In the genomic region with DNA sequence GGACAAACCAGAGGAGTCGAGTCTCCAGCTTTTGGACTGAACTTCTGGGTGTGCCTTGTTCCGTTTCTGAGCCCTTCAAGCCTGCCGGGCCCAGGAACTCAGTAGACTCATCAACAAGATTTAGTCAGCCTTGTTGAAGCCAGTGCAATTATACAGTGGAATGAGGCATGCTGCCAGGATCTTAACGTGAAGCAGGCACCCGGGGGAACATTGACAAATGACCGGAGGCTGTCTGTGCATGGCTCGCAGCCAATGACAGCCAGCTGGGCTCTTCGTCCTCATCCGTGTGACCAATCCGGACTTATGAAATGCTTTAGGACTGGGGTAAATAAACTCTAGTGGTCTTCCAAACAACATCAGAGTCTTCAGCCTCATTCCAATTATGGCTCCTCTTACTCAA, we compare ENCODE assay signal across 8 mouse cellular contexts. TPM values are rescaled to one million over a fixed set of nuclear protein-coding genes. Genes with fewer than 3 reads are reported as not detected.
A peak's percentile ranks its signal among the peaks of the same experiment; 100 is the strongest.
DNase-seq lines count a peak whose midpoint lies in the region; ATAC-seq lines count a peak whose summit lies in the region.
"Had no signal": no experiment of that assay in that cellular context is flagged by ENCODE, and none has a peak within 500 bp of the region (broad histone marks: within the 10 kb centered on the region; RNA-seq: fewer than 3 reads in every experiment).

No protein-coding gene starts in this region.

- ATAC-seq in intestine, embryonic 15.5 days = peak; percentile 91
- peak; percentile 58; the same call in 1 of the 2 replicates for ATAC-seq in liver, embryonic 16.5 days (ENCODE audit: low read depth)

- H3K4me2 ChIP-seq in intestine, embryonic 15.5 days (replicated peaks) = no peak overlapping the region
- H3K4me2 ChIP-seq in liver, embryonic 16.5 days (ENCODE audit: low read depth, low read length) = no peak overlapping the region

- H3K36me3 ChIP-seq in intestine, embryonic 15.5 days = no peaks in the 10 kb centered on the region
- H3K36me3 ChIP-seq in liver, embryonic 16.5 days (ENCODE audit: control insufficient read depth, insufficient read depth) = no peaks in the 10 kb centered on the region

- DNase-seq in 3134 (ENCODE audit: extremely low read depth, insufficient read length, low spot score) = peak; percentile 14
- DNase-seq in 3T3-L1 (ENCODE audit: low read depth, low spot score) = peak; percentile 54
- DNase-seq in gastrocnemius, postnatal 10 days = peak; percentile 77
- DNase-seq in right cerebral cortex, adult 2 months (ENCODE audit: low spot score in 2 of 2) = peak; percentile 20 to 31
- no peak for DNase-seq in cerebellum, adult 8-10 months

- no peak overlapping the region for H3K27ac ChIP-seq in intestine, embryonic 15.5 days
- H3K27ac ChIP-seq in liver, embryonic 16.5 days (ENCODE audit: low read length) = no peak overlapping the region
- H3K27ac ChIP-seq: left cerebral cortex, adult 2 months had no signal

- H3K4me1 ChIP-seq in intestine, embryonic 15.5 days (replicated peaks) = 0 out of 2 replicates have a peak, but pooled peaks cover 8% of the 10 kb centered on the region
- no peaks in the 10 kb centered on the region for H3K4me1 ChIP-seq in liver, embryonic 16.5 days (ENCODE audit: control insufficient read depth, low read depth, low read length)

- H3K27me3 ChIP-seq in intestine, embryonic 15.5 days (replicated peaks) = no peaks in the 10 kb centered on the region
- H3K27me3 ChIP-seq in liver, embryonic 16.5 days (ENCODE audit: control insufficient read depth, insufficient read depth, low read depth, low read length) = no peaks in the 10 kb centered on the region

- no peaks in the 10 kb centered on the region for H3K9me3 ChIP-seq in intestine, embryonic 15.5 days
- no peaks in the 10 kb centered on the region for H3K9me3 ChIP-seq in liver, embryonic 16.5 days (replicated peaks; ENCODE audit: control insufficient read depth, low read length)

- no peak overlapping the region for H3K9ac ChIP-seq in intestine, embryonic 15.5 days
- H3K9ac ChIP-seq in liver, embryonic 16.5 days (ENCODE audit: low read depth, low read length) = no peak overlapping the region

- no peak overlapping the region for H3K4me3 ChIP-seq in intestine, embryonic 15.5 days (replicated peaks)
- no peak overlapping the region for H3K4me3 ChIP-seq in liver, embryonic 16.5 days (ENCODE audit: low read depth, low read length)
- H3K4me3 ChIP-seq: left cerebral cortex, adult 2 months had no signal

- WGBS in intestine, embryonic 15.5 days = 26% methylated on average over 10 of the region's 10 CpGs
- 55% methylated on average over 10 of the region's 10 CpGs for WGBS in liver, embryonic 16.5 days (ENCODE audit: insufficient replicate concordance)

RNA-seq across cellular contexts. Expression of gene Adgrf1, which starts 29.0 kb away (rescaled TPM):
- total RNA-seq in gastrocnemius, postnatal 10 days (2021) = not detected
- polyA plus RNA-seq in intestine, embryonic 15.5 days (2015; fragmentation: Nextera tagmentation; extraction: Ambion mirVana) = 0.15 and 0.19 TPM in 2 replicates
- 1.0 and 1.1 TPM in 2 replicates for polyA plus RNA-seq in liver, embryonic 16.5 days (2015; fragmentation: Nextera tagmentation; extraction: Ambion mirVana)
- total RNA-seq: left cerebral cortex, adult 2 months had no signal
